Mouse (Mus musculus): ENCODE results near the gene Cpeb4.
"Not testable (repeated sequence)": the region's sequence is repeated elsewhere in the genome, so short reads cannot be mapped to it uniquely, and the experiment has no call there.

The Cpeb4 gene

GRCm38 (mm10) chr11:31974132-31974531, 102.1 kb downstream of the Cpeb4 start:
- DNase-seq (ENCODE audit: low spot score in 2 of 2): no peak

- DNase-seq (ENCODE audit: low spot score in 2 of 2): no peak
Measured at GRCm38 (mm10) chr11:31974826-31975225, 102.8 kb downstream of the Cpeb4 start.

GRCm38 (mm10) chr11:31975678-31976077, 103.7 kb downstream of the Cpeb4 start:
- no peak for DNase-seq (ENCODE audit: low spot score in 2 of 2)

- no peak for DNase-seq (ENCODE audit: low spot score in 2 of 2)
Measured at GRCm38 (mm10) chr11:31976137-31976536, 104.1 kb downstream of the Cpeb4 start.

GRCm38 (mm10) chr11:31980089-31980488, 108.1 kb downstream of the Cpeb4 start:
- DNase-seq (ENCODE audit: low spot score in 2 of 2): not testable (repeated sequence)

- no peak for DNase-seq (ENCODE audit: low spot score in 2 of 2)
Measured at GRCm38 (mm10) chr11:31981830-31982229, 109.8 kb downstream of the Cpeb4 start.

GRCm38 (mm10) chr11:31982247-31982943, 110.4 kb downstream of the Cpeb4 start:
- not testable (repeated sequence) for DNase-seq (ENCODE audit: low spot score in 2 of 2)

GRCm38 (mm10) chr11:31983249-31983648, 111.2 kb downstream of the Cpeb4 start:
- DNase-seq (ENCODE audit: low spot score in 2 of 2): no peak

- no peak for DNase-seq (ENCODE audit: low spot score in 2 of 2)
Measured at GRCm38 (mm10) chr11:31984786-31985185, 112.8 kb downstream of the Cpeb4 start.
